Mouse (Mus musculus): Measurements from ENCODE around the gene Naa38.

GRCm38 (mm10) chr11:69408541-69409377, 13.5 kb downstream of the Naa38 start:
- TF ChIP-seq POLR2A (IDR thresholded peaks at IDR 0.05; ENCODE audit: low read depth, low read length) (no peak; the same call in none of the 2 replicates), CTCF (IDR thresholded peaks at IDR 0.05; ENCODE audit: extremely low read depth, insufficient read depth, insufficient read length, insufficient replicate concordance) (no peak)

Measured in spleen, adult 2 months (tissue).